In the genomic region with DNA sequence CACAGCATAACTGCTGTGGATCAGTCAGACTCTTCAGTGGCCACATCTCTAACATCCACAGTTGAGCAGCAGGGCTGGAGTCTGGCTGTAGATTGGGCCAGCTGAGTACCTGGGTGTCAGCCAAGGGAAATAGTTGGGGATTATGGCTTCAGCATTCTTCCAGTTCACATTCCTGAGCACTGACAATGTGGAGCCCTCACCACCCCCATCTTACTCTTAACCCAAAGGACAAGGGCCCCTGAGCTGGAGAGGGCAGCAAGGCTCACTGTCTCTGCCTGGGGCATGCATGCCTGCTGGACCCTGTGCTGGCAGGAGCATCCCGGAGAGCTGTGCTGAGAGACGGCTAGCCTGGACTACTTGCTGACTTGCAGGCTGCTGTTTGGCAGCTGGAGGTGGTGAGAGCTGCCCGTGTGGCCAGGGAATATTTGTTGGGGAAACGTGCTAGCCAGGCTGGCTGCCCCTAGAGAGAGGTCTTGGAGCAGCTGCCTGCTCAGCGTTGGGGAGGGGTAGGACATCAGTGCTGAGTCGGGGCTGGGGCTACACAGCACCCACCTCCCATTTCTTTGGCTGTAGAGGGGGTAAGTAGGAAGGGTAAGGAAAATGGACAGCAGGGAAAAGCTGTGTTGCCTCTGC, we compare ENCODE assay signal across 9 mouse cellular contexts. TPM values are rescaled to one million over a fixed set of nuclear protein-coding genes. Genes with fewer than 3 reads are reported as not detected.
DNase-seq lines count a peak whose midpoint lies in the region; ATAC-seq and TF ChIP-seq lines count a peak whose summit lies in the region.
"Had no signal": no experiment of that assay in that cellular context is flagged by ENCODE, and none has a peak within 500 bp of the region (broad histone marks: within the 10 kb centered on the region; RNA-seq: fewer than 3 reads in every experiment).

No protein-coding gene starts in this region.

- no peak for TF ChIP-seq POLR2A in kidney, adult 2 months (IDR thresholded peaks at IDR 0.05; ENCODE audit: low read depth, low read length)

- WGBS in kidney, adult 2 months, result 37% methylated on average over 6 of the region's 6 CpGs

- intact Hi-C loops in gastrocnemius, postnatal 14 days (cut with DNase I; ENCODE audit: low total_unique reads), result loop anchor here (5.0 kb wide), 1 partner anchor 195 kb away; no protein-coding TSS in a partner anchor
- intact Hi-C loops in left cerebral cortex, postnatal 10 days (cut with DNase I), result loop anchor here (5.0 kb wide), 1 partner anchor 195 kb away; no protein-coding TSS in a partner anchor

- TF ChIP-seq CTCF in layer of hippocampus, adult 2 months (conservative IDR thresholded peaks at IDR 0.05), result no peak
- TF ChIP-seq CTCF in kidney, adult 2 months (conservative IDR thresholded peaks at IDR 0.05; ENCODE audit: insufficient read depth, insufficient read length, low read depth, low read length), result no peak

- H3K4me1 ChIP-seq in kidney, adult 2 months (ENCODE audit: control insufficient read depth, insufficient read depth, low read length), result no peaks in the 10 kb centered on the region
- H3K4me1 ChIP-seq: midbrain, embryonic 15.5 days had no signal

- H3K27me3 ChIP-seq in kidney, adult 2 months (replicated peaks; ENCODE audit: control insufficient read depth, insufficient read depth, low read length), result no peaks in the 10 kb centered on the region
- H3K27me3 ChIP-seq: midbrain, embryonic 15.5 days had no signal

- no peaks in the 10 kb centered on the region; the same call in 1 of the 2 replicates for H3K36me3 ChIP-seq in kidney, adult 2 months (ENCODE audit: control insufficient read depth, insufficient read depth, low read length)

- no peak for ATAC-seq in activated CD4-positive, CD25-positive, alpha-beta regulatory T cell, adult 4 months

- no peak for DNase-seq in layer of hippocampus, adult 2 months (ENCODE audit: low spot score in 2 of 2)
- no peak for DNase-seq in layer of hippocampus, adult 8-10 months (ENCODE audit: low spot score in 2 of 2)
- peak; percentile 67 for DNase-seq in gastrocnemius, postnatal 14 days
- DNase-seq in kidney, adult 2 months, result peak; percentile 78
- peak; percentile 60 for DNase-seq in lung, postnatal 14 days
- DNase-seq in left cerebral cortex, postnatal 10 days (ENCODE audit: extremely low spot score in 1 of 2, low spot score in 2 of 2), result no peak
- no peak for DNase-seq in adrenal gland, adult 2 months

- H3K27ac ChIP-seq in layer of hippocampus, adult 2 months, result peak overlapping the region; percentile 74
- peak overlapping the region; percentile 7 for H3K27ac ChIP-seq in kidney, adult 2 months (ENCODE audit: insufficient read depth, low read depth, low read length)
- H3K27ac ChIP-seq: midbrain, embryonic 15.5 days had no signal

- no peak overlapping the region for H3K4me3 ChIP-seq in layer of hippocampus, adult 2 months
- H3K4me3 ChIP-seq in kidney, adult 2 months (ENCODE audit: insufficient read depth, low read depth, low read length), result no peak overlapping the region
- H3K4me3 ChIP-seq: midbrain, embryonic 15.5 days had no signal

RNA-seq across cellular contexts. Expression of a gene that starts 8.2 kb away (rescaled TPM):
- 100 to 1,000 TPM; 203 to 215 TPM for total RNA-seq in layer of hippocampus, adult 2 months (2021)
- total RNA-seq in layer of hippocampus, adult 8-10 months (2022), result 100 to 1,000 TPM; 180 to 209 (median 206) TPM
- total RNA-seq in gastrocnemius, postnatal 14 days (2021), result 100 to 1,000 TPM; 279 to 288 TPM
- 114 and 127 TPM in 2 replicates for polyA plus RNA-seq in kidney, adult 2 months (2012; rRNA removed)
- 100 to 1,000 TPM; 207 to 208 TPM for total RNA-seq in left cerebral cortex, postnatal 10 days (2021)
- total RNA-seq in adrenal gland, adult 2 months (2021), result 100 to 1,000 TPM; 235 to 255 TPM
- polyA plus RNA-seq in adrenal gland, adult 2 months (2012; rRNA removed), result 28.1 and 31.9 TPM in 2 replicates
- polyA plus RNA-seq in activated CD4-positive, CD25-positive, alpha-beta regulatory T cell, adult 4 months (2017; shearing (Covaris generic)), result 100 to 1,000 TPM; 196 to 209 TPM

RNA-seq across cellular contexts. Expression of a gene that starts 8.3 kb away (rescaled TPM):
- total RNA-seq in layer of hippocampus, adult 2 months (2021), result 10 to 100 TPM; 33.7 to 37.3 TPM
- total RNA-seq in layer of hippocampus, adult 8-10 months (2022), result 10 to 100 TPM; 28.7 to 40.0 (median 33.1) TPM
- total RNA-seq in gastrocnemius, postnatal 14 days (2021), result 10 to 100 TPM; 21.7 to 25.9 TPM
- 87.2 and 103 TPM in 2 replicates for polyA plus RNA-seq in kidney, adult 2 months (2012; rRNA removed)
- 10 to 100 TPM; 25.7 to 27.6 TPM for total RNA-seq in left cerebral cortex, postnatal 10 days (2021)
- 10 to 100 TPM; 27.7 to 36.7 TPM for total RNA-seq in adrenal gland, adult 2 months (2021)
- 60.4 and 66.7 TPM in 2 replicates for polyA plus RNA-seq in adrenal gland, adult 2 months (2012; rRNA removed)
- 10 to 100 TPM; 15.6 to 21.8 TPM for polyA plus RNA-seq in activated CD4-positive, CD25-positive, alpha-beta regulatory T cell, adult 4 months (2017; shearing (Covaris generic))

RNA-seq across cellular contexts. Expression of a gene that starts 20.2 kb away (rescaled TPM):
- 1 to 10 TPM; 2.4 to 5.4 TPM for total RNA-seq in layer of hippocampus, adult 2 months (2021)
- total RNA-seq in layer of hippocampus, adult 8-10 months (2022), result 10 to 100 TPM in 2 of 4 experiments, 1 to 10 TPM in 2; 3.8 to 17.2 (median 9.7) TPM
- total RNA-seq in gastrocnemius, postnatal 14 days (2021), result 1 to 10 TPM; 1.5 to 2.1 TPM
- 12.9 and 17.4 TPM in 2 replicates for polyA plus RNA-seq in kidney, adult 2 months (2012; rRNA removed)
- total RNA-seq in left cerebral cortex, postnatal 10 days (2021), result 1 to 10 TPM; 5.2 to 5.6 TPM
- 1 to 10 TPM; 5.0 to 7.1 TPM for total RNA-seq in adrenal gland, adult 2 months (2021)
- polyA plus RNA-seq in adrenal gland, adult 2 months (2012; rRNA removed), result 17.6 and 21.9 TPM in 2 replicates
- not detected for polyA plus RNA-seq in activated CD4-positive, CD25-positive, alpha-beta regulatory T cell, adult 4 months (2017; shearing (Covaris generic))

RNA-seq across cellular contexts. Expression of a gene that starts 26.5 kb away (rescaled TPM):
- under 1 TPM in 1 of 2 experiments, not detected in 1; 0.31 TPM for total RNA-seq in layer of hippocampus, adult 2 months (2021)
- total RNA-seq in layer of hippocampus, adult 8-10 months (2022), result under 1 TPM in 2 of 4 experiments, not detected in 2; 0.36 to 0.47 TPM
- 10 to 100 TPM; 22.4 to 23.0 TPM for total RNA-seq in gastrocnemius, postnatal 14 days (2021)
- 7.0 TPM in 2 replicates for polyA plus RNA-seq in kidney, adult 2 months (2012; rRNA removed)
- under 1 TPM; 0.24 to 0.49 TPM for total RNA-seq in left cerebral cortex, postnatal 10 days (2021)
- total RNA-seq in adrenal gland, adult 2 months (2021), result 1 to 10 TPM in 1 of 2 experiments, under 1 TPM in 1; 0.72 to 3.1 TPM
- 3.8 and 5.0 TPM in 2 replicates for polyA plus RNA-seq in adrenal gland, adult 2 months (2012; rRNA removed)
- 1 to 10 TPM; 5.3 to 5.6 TPM for polyA plus RNA-seq in activated CD4-positive, CD25-positive, alpha-beta regulatory T cell, adult 4 months (2017; shearing (Covaris generic))

RNA-seq across cellular contexts. Expression of a gene that starts 56.0 kb away (rescaled TPM):
- under 1 TPM in 1 of 2 experiments, not detected in 1; 0.07 TPM for total RNA-seq in layer of hippocampus, adult 2 months (2021)
- total RNA-seq in layer of hippocampus, adult 8-10 months (2022), result under 1 TPM; 0.09 to 0.22 (median 0.16) TPM
- under 1 TPM in 1 of 2 experiments, not detected in 1; 0.09 TPM for total RNA-seq in gastrocnemius, postnatal 14 days (2021)
- 0.14 and 0.24 TPM in 2 replicates for polyA plus RNA-seq in kidney, adult 2 months (2012; rRNA removed)
- total RNA-seq in left cerebral cortex, postnatal 10 days (2021), result under 1 TPM; 0.51 to 0.61 TPM
- under 1 TPM; 0.07 to 0.09 TPM for total RNA-seq in adrenal gland, adult 2 months (2021)
- polyA plus RNA-seq in adrenal gland, adult 2 months (2012; rRNA removed), result not detected in 2 replicates
- not detected for polyA plus RNA-seq in activated CD4-positive, CD25-positive, alpha-beta regulatory T cell, adult 4 months (2017; shearing (Covaris generic))

Comparison
In these comparisons a context has a peak if more than half of its experiments do, and no peak if none do; other contexts are left out.
1. DNase-seq: peak in gastrocnemius, postnatal 14 days (single experiment), kidney, adult 2 months (single experiment) and lung, postnatal 14 days (single experiment); none in layer of hippocampus, adult 2 months (0 of 2), layer of hippocampus, adult 8-10 months (0 of 2), left cerebral cortex, postnatal 10 days (0 of 2) and adrenal gland, adult 2 months (single experiment).